13 mouse cellular contexts compared by ENCODE assay signal in the genomic region with DNA sequence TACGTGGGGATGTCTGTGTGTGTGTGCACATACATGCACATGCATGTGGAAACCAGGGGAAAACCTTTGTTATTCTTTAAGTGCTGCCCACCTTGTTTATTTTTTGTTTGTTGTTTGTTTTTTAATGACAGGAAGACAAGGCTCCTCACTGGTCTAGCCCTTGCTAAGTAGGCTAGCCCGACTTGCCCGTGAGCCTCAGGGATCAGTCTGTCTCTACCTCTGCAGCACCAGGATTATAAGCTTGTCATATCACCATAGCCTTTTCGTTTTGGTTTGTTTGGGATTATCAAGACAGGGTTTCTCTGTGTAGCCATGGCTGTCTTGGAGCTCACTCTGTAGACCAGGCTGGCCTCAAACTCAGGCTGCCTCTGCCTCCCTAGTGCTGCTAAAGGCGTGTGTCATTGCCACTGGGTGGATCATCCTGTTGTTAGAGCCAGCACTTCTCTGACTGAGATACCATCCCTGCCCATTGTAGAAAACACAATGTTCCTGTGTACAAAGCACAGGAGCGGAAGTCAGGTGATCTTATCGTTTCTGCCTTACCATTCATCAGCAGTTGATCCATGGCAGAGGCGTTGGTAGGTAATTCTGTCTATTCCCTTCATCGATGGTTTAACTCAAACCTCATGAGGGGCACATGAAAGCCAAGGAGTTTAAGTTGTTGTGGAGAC. TPM values are rescaled to one million over a fixed set of nuclear protein-coding genes. Genes with fewer than 3 reads are reported as not detected.
DNase-seq lines count a peak whose midpoint lies in the region; ATAC-seq and TF ChIP-seq lines count a peak whose summit lies in the region.
"Had no signal": no experiment of that assay in that cellular context is flagged by ENCODE, and none has a peak within 500 bp of the region (broad histone marks: within the 10 kb centered on the region; RNA-seq: fewer than 3 reads in every experiment).

No protein-coding gene starts in this region.

- TF ChIP-seq POLR2A in lung, adult 2 months (IDR thresholded peaks at IDR 0.05; ENCODE audit: borderline replicate concordance, extremely low read depth, low read depth, low read length) = no peak

- 81% methylated on average over 9 of the region's 9 CpGs for WGBS in lung, embryonic 16.5 days
- 83% methylated on average over 9 of the region's 9 CpGs for WGBS in lung, adult 2 months
- WGBS in forebrain, embryonic 16.5 days = 91% methylated on average over 9 of the region's 9 CpGs
- WGBS in liver, embryonic 13.5 days (ENCODE audit: insufficient replicate concordance) = 77% methylated on average over 9 of the region's 9 CpGs
- WGBS in neural tube, embryonic 14.5 days = 89% methylated on average over 9 of the region's 9 CpGs

- peaks cover 4% of the 10 kb centered on the region; the same call in 1 of the 2 replicates for H3K4me1 ChIP-seq in lung, embryonic 16.5 days (replicated peaks; ENCODE audit: control insufficient read depth, insufficient read depth, low read length)
- H3K4me1 ChIP-seq in lung, adult 2 months (ENCODE audit: control insufficient read depth, insufficient read depth, low read length) = no peaks in the 10 kb centered on the region
- H3K4me1 ChIP-seq in forebrain, embryonic 16.5 days (replicated peaks; ENCODE audit: control insufficient read depth, insufficient read depth, low read length) = peaks cover 10% of the 10 kb centered on the region
- peaks cover 68% of the 10 kb centered on the region for H3K4me1 ChIP-seq in liver, embryonic 13.5 days (replicated peaks)
- H3K4me1 ChIP-seq in neural tube, embryonic 14.5 days (ENCODE audit: control insufficient read depth, insufficient read depth, low read length) = no peaks in the 10 kb centered on the region; the same call in 1 of the 2 replicates

- DNase-seq in lung, adult 2 months = no peak
- DNase-seq in liver, embryonic 13.5 days = no peak
- DNase-seq in lung, postnatal 14 days = no peak

- no peaks in the 10 kb centered on the region for H3K9me3 ChIP-seq in lung, embryonic 16.5 days (ENCODE audit: control insufficient read depth, low read length)
- H3K9me3 ChIP-seq in forebrain, embryonic 16.5 days (ENCODE audit: control insufficient read depth, low read length) = no peaks in the 10 kb centered on the region
- no peaks in the 10 kb centered on the region for H3K9me3 ChIP-seq in liver, embryonic 13.5 days (replicated peaks)
- no peaks in the 10 kb centered on the region for H3K9me3 ChIP-seq in neural tube, embryonic 14.5 days (ENCODE audit: control insufficient read depth, low read length)
- H3K9me3 ChIP-seq: embryonic facial prominence, embryonic 13.5 days had no signal

- H3K4me3 ChIP-seq in lung, embryonic 16.5 days (ENCODE audit: low read length) = no peak overlapping the region
- no peak overlapping the region for H3K4me3 ChIP-seq in lung, adult 2 months (replicated peaks; ENCODE audit: extremely low read depth, low read depth, low read length)
- no peak overlapping the region for H3K4me3 ChIP-seq in forebrain, embryonic 16.5 days (replicated peaks; ENCODE audit: low read length)
- H3K4me3 ChIP-seq in liver, embryonic 13.5 days (replicated peaks) = no peak overlapping the region
- no peak overlapping the region for H3K4me3 ChIP-seq in neural tube, embryonic 14.5 days (ENCODE audit: low read depth, low read length)
- H3K4me3 ChIP-seq: embryonic facial prominence, embryonic 13.5 days; myocyte had no signal

- no peak overlapping the region for H3K9ac ChIP-seq in lung, embryonic 16.5 days (ENCODE audit: low read length)
- H3K9ac ChIP-seq in forebrain, embryonic 16.5 days (replicated peaks; ENCODE audit: low read depth, low read length) = no peak overlapping the region
- peak overlapping the region; percentile 57; the same call in 1 of the 2 replicates for H3K9ac ChIP-seq in liver, embryonic 13.5 days
- H3K9ac ChIP-seq in neural tube, embryonic 14.5 days (replicated peaks; ENCODE audit: low read depth, low read length) = no peak overlapping the region

- TF ChIP-seq CTCF in lung, adult 2 months (IDR thresholded peaks at IDR 0.05; ENCODE audit: insufficient read depth, low read length) = no peak

- peak; percentile 18; the same call in 1 of the 2 replicates for ATAC-seq in lung, embryonic 16.5 days (ENCODE audit: low read depth)
- peak; percentile 41 for ATAC-seq in forebrain, embryonic 16.5 days
- no peak; the same call in 1 of the 2 replicates for ATAC-seq in liver, embryonic 13.5 days (ENCODE audit: low read depth)
- 0 out of 2 replicates have a peak, but pooled peaks have one; percentile 32 for ATAC-seq in neural tube, embryonic 14.5 days (ENCODE audit: low read depth)
- ATAC-seq in monocyte, adult 5-6 weeks (replicated peaks; ENCODE audit: insufficient number of reproducible peaks, low FRiP score, low TSS enrichment, poor library complexity, severe bottlenecking) = no peak

- no peaks in the 10 kb centered on the region for H3K27me3 ChIP-seq in lung, embryonic 16.5 days (ENCODE audit: control insufficient read depth, insufficient read depth, low read depth, low read length)
- no peaks in the 10 kb centered on the region for H3K27me3 ChIP-seq in forebrain, embryonic 16.5 days (replicated peaks; ENCODE audit: control insufficient read depth, insufficient read depth, low read length)
- no peaks in the 10 kb centered on the region for H3K27me3 ChIP-seq in liver, embryonic 13.5 days
- no peaks in the 10 kb centered on the region for H3K27me3 ChIP-seq in neural tube, embryonic 14.5 days (ENCODE audit: control insufficient read depth, insufficient read depth, low read length)
- H3K27me3 ChIP-seq: embryonic facial prominence, embryonic 13.5 days had no signal

- no peaks in the 10 kb centered on the region for H3K36me3 ChIP-seq in lung, embryonic 16.5 days (ENCODE audit: control insufficient read depth, insufficient read depth, low read length)
- H3K36me3 ChIP-seq in forebrain, embryonic 16.5 days (ENCODE audit: control insufficient read depth, insufficient read depth) = no peaks in the 10 kb centered on the region
- no peaks in the 10 kb centered on the region for H3K36me3 ChIP-seq in liver, embryonic 13.5 days
- no peaks in the 10 kb centered on the region for H3K36me3 ChIP-seq in neural tube, embryonic 14.5 days (ENCODE audit: control insufficient read depth, insufficient read depth, low read length)
- H3K36me3 ChIP-seq: embryonic facial prominence, embryonic 13.5 days had no signal

- no peak overlapping the region for H3K27ac ChIP-seq in lung, embryonic 16.5 days (ENCODE audit: low read length)
- H3K27ac ChIP-seq in forebrain, embryonic 16.5 days (ENCODE audit: low read length) = no peak overlapping the region
- H3K27ac ChIP-seq in liver, embryonic 13.5 days = peak overlapping the region; percentile 93
- no peak overlapping the region for H3K27ac ChIP-seq in neural tube, embryonic 14.5 days (ENCODE audit: low read depth, low read length)
- H3K27ac ChIP-seq: embryonic facial prominence, embryonic 13.5 days; layer of hippocampus, adult 2 months had no signal

- H3K4me2 ChIP-seq in lung, embryonic 16.5 days (ENCODE audit: low read depth, low read length) = no peak overlapping the region
- no peak overlapping the region for H3K4me2 ChIP-seq in forebrain, embryonic 16.5 days (ENCODE audit: low read length)
- no peak overlapping the region for H3K4me2 ChIP-seq in liver, embryonic 13.5 days
- no peak overlapping the region for H3K4me2 ChIP-seq in neural tube, embryonic 14.5 days (ENCODE audit: low read depth, low read length)

RNA-seq across cellular contexts. Expression of gene Asb17, which starts 37.1 kb away (rescaled TPM):
- polyA plus RNA-seq in lung, embryonic 16.5 days (2015; fragmentation: Nextera tagmentation; extraction: Ambion mirVana) = 0.09 TPM in 1 of 2 replicates, not detected in the other
- polyA plus RNA-seq in lung, adult 2 months (2012; rRNA removed) = not detected in 2 replicates
- polyA plus RNA-seq in forebrain, embryonic 16.5 days (2015; fragmentation: Nextera tagmentation; extraction: Ambion mirVana) = not detected in 2 replicates
- 6.4 TPM in 2 replicates for polyA plus RNA-seq in liver, embryonic 13.5 days (2015; fragmentation: Nextera tagmentation; extraction: Ambion mirVana)
- polyA plus RNA-seq in neural tube, embryonic 14.5 days (2014; fragmentation: Nextera tagmentation; extraction: Ambion mirVana) = 0.33 TPM in 1 of 2 replicates, not detected in the other
- total RNA-seq in monocyte, adult 5-6 weeks (2017) = 1.9 TPM in 1 of 3 replicates, not detected in the others
- total RNA-seq: ES-E14; hematopoietic stem cell, adult 5-6 weeks; layer of hippocampus, adult 2 months; liver, adult 2 months had no signal
- polyA plus RNA-seq: liver, adult 2 months; myocyte had no signal

Comparison
In these comparisons a context has a peak if more than half of its experiments do, and no peak if none do; other contexts are left out.
1. ATAC-seq: peak in lung, embryonic 16.5 days (single experiment), forebrain, embryonic 16.5 days (single experiment) and neural tube, embryonic 14.5 days (single experiment); none in liver, embryonic 13.5 days (single experiment) and monocyte, adult 5-6 weeks (single experiment).